Mouse (Mus musculus) spleen, embryonic (tissue): ENCODE results near the gene Ankrd39.

ENCODE experiments used
- CTCF ChIA-PET: fragments of 350-600 bp; sonication (Branson Sonifier 250); formaldehyde crosslinking; loops from one replicate; lab custom pipeline; 2022; lab: Charles Lee

The Ankrd39 gene

GRCm38 (mm10) chr1:36531461-36531860 is 15.8 kb downstream of the Ankrd39 start:
- CTCF ChIA-PET: no interaction called here

- CTCF ChIA-PET: no interaction called here
These were observed 16.3 kb downstream of the Ankrd39 start for GRCm38 (mm10) chr1:36530962-36531361.

DNA sequence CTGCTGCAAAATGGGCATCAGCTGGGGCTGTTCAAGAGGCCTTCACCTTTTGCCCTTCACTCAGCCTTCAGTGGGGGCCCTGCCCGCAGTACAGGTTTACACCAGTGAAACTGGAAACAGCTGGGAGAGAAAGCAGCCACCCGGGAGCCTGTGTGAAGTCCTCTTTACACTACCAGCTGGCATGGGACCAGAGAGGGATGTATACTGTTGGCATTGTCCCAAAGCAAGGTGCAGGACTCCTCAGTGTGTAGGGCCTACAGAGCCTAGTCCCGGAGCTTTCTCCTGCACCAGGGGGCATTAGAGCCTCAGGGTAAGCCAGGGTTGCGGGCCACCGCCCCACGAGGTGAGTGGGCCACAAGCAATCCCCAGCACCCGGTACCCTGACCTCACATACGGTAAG is 16.8 kb downstream of the Ankrd39 start:
- CTCF ChIA-PET: no interaction called here

DNA sequence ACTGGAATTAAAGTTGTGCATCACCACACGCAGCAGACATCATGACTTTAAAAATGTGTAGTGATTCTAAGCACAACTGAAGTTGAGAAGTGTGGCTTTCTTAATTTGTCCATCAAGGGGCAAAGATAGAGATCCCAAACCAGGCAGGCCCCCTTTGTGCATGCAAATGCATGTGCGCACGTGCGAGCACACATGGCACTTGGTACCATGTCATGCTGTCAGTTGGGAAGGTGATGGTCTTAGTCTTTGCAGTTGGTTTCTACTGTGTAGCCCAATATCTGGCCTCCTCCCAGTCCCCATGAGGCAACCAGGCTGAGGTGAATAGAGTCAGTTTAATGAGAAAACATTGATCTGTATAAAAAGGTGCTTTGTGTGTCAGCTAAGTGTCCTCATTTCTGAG is 17.4 kb downstream of the Ankrd39 start:
- CTCF ChIA-PET: no interaction called here

DNA sequence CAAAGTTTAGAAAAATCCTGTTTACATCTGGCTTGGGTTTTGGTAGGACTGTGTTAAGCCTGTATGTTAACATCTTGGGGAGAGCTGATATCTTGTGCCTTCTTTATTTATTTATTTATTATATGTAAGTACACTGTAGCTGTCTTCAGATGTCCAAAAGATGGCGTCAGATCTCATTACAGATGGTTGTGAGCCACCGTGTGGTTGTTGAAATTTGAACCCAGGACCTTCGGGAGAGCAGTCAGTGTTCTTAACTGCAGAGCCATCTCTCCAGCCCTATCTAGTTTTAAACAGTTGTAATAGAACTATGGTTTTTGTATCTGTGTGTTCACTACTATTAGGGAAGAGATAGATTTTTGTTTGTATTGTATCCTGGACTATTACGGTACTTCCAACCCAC is 18.0 kb downstream of the Ankrd39 start:
- CTCF ChIA-PET: interaction anchor here (0.7 kb wide), 1 partner anchor 615 kb away, joined by 7 read pairs; no protein-coding TSS in a partner anchor

- CTCF ChIA-PET: no interaction called here
These were observed 18.9 kb downstream of the Ankrd39 start for GRCm38 (mm10) chr1:36528351-36528750.

GRCm38 (mm10) chr1:36526903-36527302 is 20.3 kb downstream of the Ankrd39 start:
- CTCF ChIA-PET: no interaction called here

DNA sequence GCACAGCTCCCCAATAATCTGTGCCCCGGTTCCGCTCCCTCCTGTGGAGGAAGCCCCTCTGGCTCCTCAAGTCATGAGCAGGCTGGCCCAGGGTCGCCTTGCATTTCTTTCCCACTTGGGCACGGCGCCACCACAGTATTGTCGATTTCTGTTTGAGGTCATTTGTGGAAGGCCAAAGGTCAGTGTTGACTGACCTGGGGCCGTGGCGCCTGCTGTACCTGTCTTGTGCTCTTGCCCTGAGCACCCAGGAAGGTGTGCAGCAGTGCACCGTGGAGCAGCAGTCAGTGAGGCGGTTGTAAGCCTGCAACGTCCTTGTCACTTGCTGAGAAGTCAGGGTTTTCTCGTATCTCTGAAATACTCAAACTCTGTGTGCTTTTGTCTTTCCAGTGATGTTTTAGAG is 21.5 kb downstream of the Ankrd39 start:
- CTCF ChIA-PET: no interaction called here

DNA sequence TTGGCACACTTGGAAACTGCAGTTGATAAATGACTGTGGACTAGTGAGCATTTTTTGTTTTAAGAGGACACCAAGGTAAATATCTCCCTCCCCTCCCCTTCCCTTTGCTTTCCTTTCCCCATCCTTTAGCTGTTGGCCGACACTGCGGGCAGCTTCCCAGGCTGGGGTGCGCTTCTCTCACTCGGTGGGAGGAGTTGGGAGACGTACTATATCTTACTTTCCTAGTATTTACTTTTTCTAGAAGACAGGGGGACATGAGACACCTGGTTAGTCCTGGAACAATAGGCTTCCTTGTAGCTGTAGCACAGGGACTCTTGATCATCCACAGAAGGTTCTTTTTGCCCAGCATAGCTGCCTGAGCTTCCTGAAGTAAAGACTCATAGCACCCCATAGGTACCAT is 23.2 kb downstream of the Ankrd39 start:
- CTCF ChIA-PET: interaction anchor here (0.6 kb wide), 1 partner anchor 673 kb away, joined by 9 read pairs; no protein-coding TSS in a partner anchor

- CTCF ChIA-PET: no interaction called here
These were observed 23.8 kb downstream of the Ankrd39 start for GRCm38 (mm10) chr1:36523332-36524013.

DNA sequence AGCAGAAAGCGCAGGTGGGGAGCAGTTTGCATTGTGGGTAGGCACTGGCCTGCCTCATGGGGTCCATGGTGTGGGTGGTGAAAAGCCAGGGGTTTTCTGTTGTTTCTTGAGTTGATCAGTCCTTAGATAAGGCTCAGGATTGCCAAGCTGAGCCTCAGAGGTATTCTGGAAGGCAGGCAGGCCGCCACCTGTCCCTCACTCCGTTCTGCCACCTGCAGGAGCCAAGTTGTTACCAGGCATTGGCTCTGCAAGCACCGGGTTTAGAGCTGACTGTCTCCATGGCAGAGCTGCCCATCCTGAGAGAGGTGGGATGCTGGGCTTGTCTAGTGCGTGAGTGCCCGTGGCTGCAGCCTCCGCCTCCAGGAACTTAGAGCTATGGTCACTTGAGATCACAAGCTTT is 25.0 kb downstream of the Ankrd39 start:
- CTCF ChIA-PET: no interaction called here

GRCm38 (mm10) chr1:36519626-36520025 is 27.6 kb downstream of the Ankrd39 start:
- CTCF ChIA-PET: interaction anchor here (0.7 kb wide), 1 partner anchor 13 kb away, joined by 4 read pairs; no protein-coding TSS in a partner anchor

DNA sequence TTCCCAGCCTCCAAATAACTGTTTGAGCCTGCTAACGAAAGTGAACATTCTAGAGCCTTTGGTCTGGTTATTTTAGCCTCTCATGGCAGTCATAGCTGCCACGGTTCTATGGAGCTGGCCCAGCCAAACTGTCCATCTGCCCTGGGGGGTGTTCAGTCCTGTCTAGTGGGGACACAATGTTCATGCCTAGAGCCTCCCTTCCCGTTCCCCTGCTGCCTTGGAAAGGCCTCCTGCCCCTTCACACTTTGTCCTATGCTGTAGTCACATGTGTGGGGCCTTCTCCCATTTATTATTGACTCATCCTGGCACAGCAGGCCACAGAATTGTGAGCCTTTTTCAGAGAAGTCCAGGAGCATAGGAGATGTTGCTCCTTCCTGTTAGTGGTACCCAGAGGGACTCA is 29.0 kb downstream of the Ankrd39 start:
- CTCF ChIA-PET: interaction anchor here (0.6 kb wide), 1 partner anchor 19 kb away, joined by 14 read pairs; the partner anchor contains the start of gene Ankrd23

- CTCF ChIA-PET: no interaction called here
These were observed 33.5 kb downstream of the Ankrd39 start for GRCm38 (mm10) chr1:36513718-36514117.

DNA sequence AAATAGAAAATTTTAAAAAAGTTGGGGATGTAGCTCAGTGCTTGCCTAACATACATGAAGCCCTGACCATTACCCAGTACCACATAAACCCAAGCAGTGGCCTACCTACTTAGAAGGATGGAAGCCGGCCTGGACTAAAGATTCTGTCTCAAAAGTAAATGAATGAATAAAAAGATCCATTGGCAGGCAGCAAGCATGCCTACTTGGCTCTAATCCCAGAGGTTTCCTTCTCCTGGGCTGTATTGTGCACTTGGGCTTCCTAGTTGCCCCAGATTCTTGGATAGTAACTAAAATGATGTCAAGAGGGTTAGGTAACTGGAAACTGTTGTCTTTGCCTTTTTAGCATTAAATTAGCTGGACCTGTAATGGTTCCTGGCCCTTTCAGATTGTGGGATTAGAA is 33.9 kb downstream of the Ankrd39 start:
- CTCF ChIA-PET: no interaction called here

DNA sequence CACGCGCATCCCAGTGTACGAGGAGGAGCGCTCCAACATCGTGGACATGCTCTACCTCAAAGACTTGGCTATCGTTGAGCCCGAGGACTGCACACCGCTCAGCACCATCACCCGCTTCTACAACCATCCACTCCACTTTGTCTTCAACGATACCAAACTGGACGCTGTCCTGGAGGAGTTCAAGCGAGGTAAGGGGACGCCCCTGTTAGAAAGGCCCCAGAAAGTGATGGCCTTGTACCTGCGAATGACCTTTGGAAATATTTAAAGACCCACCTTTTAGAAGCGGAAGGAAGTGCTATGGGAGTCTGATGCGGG is 34.3 kb downstream of the Ankrd39 start:
- CTCF ChIA-PET: no interaction called here

- CTCF ChIA-PET: no interaction called here
These were observed 34.9 kb downstream of the Ankrd39 start for GRCm38 (mm10) chr1:36512089-36512965.

DNA sequence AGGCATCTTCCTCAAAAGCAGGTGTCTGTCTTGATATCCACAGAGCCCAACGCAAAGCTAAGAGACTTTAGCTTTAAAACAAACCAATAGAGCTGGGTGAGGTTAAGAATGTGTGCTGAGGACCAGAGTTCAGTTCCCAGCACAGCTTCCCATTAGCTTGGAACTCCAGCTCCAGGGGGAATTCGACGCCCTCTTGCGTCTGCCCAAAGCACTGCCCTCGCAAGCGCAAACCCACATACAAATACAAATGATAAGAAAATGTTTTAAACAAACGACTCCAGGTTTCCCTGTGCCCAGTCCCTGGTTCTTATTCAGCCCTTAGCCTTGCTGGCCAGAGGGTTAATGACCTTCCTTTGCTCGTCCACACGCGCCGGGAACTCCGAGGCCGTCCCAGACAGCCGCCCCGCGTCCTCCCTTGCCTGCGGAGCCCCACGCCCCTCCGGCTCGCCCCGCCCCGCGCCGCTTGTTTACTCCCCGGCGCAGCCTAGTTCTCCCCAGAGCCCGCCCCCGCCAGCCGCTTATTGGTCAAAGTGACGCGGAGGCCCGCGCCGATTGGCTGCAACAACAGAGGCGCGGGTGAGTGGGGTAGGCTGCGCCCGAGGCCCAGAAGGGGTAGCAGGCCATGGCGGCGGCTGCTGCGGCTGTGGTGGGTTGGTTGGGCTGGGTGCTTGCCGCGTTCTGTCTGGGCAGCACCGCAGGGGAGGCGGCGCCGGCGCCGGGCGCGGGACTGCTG is 35.8 kb downstream of the Ankrd39 start, which contains the start of gene Cnnm3:
Gene Cnnm3, plus strand, starts transcription at position 579 of the 733 bp plus-strand sequence.
- CTCF ChIA-PET: interaction anchor here (0.6 kb wide), 1 partner anchor 234 kb away, joined by 4 read pairs; no protein-coding TSS in a partner anchor

GRCm38 (mm10) chr1:36508238-36508637 is 39.0 kb downstream of the Ankrd39 start:
- CTCF ChIA-PET: no interaction called here

- CTCF ChIA-PET: interaction anchor here (1.7 to 2.1 kb wide), 2 partner anchors 23 to 177 kb away, joined by 4 to 8 read pairs; no protein-coding TSS in a partner anchor
These were observed 46.0 kb downstream of the Ankrd39 start for GRCm38 (mm10) chr1:36501261-36501660.

DNA sequence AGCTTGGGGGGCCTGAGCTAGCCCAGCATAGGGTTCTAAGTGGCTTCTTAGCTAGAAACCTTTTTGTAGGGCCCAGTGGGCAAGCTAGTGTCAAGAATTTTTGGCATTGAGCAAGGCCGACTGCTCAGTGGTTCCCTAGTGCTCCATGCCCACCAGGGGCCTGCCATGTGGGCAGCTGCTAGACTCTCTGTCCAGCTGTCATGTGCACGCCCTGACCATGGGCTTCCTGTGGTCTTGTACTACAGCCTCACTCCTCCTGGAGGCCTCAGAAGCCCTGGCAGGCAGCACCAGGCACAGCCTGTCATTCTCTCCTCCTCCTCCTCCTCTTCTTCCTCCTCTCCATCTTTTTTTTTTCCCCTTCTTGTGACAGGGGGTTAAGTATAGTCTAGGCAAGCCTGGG is 49.9 kb downstream of the Ankrd39 start:
- CTCF ChIA-PET: no interaction called here

DNA sequence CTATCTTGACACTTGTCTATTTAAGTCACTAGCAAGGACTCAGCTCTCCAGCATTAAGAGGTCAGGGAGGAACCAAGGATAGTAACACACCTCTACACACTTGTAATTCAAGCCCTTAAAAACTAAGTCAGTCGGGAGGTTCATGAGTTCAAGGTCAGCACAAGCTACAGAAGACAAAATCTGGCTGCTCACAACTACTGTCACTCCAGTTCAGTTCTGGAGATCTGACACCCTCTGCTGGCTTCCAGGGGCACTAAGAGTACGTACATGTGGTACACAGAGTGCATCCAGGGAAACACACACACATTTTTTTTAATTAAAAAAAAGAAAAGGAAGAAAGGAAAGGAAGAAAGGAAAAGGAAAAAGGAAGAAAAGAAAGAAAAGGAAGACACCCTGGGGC is 50.5 kb downstream of the Ankrd39 start:
- CTCF ChIA-PET: no interaction called here
